Mouse (Mus musculus) midbrain, postnatal 0 days (tissue): ENCODE measurements around the gene Mapkapk2. TPM values are rescaled to one million over a fixed set of nuclear protein-coding genes. Genes with fewer than 3 reads are reported as not detected.

Experiments used
- ATAC-seq: fragments of 200-750 bp; cut with Nextera tagmentation; 2 replicates; pipeline ENCODE4 v1.8.0; 2017; ENCODE audit warnings: moderate number of reproducible peaks, mild to moderate bottlenecking, moderate TSS enrichment, moderate library complexity; ENCODE audit not compliant: low FRiP score
- DNase-seq: peaks from one replicate; pipeline ENCODE4 v3.0.0-alpha.2; 2015; ENCODE audit warnings: low spot score
- H3K27ac ChIP-seq: fragments of 300-500 bp; sonication (generic); 2 replicates; pipeline ENCODE4 v1.5.1; 2014; ENCODE audit warnings: low read depth, mild to moderate bottlenecking, low read length, mixed read lengths
- H3K27me3 ChIP-seq: fragments of 300-500 bp; sonication (generic); 2 replicates; pipeline ENCODE4 v1.6.1; 2014; ENCODE audit warnings: low read length, control low read depth, mixed read lengths; ENCODE audit not compliant: insufficient read depth
- H3K36me3 ChIP-seq: fragments of 300-500 bp; sonication (generic); 2 replicates; pipeline ENCODE4 v1.6.1; 2014; ENCODE audit warnings: low read length, control low read depth, mixed read lengths; ENCODE audit not compliant: insufficient read depth
- H3K4me1 ChIP-seq: fragments of 300-500 bp; sonication (generic); 2 replicates; pipeline ENCODE4 v1.6.1; 2014; ENCODE audit warnings: mild to moderate bottlenecking, control low read depth, antibody characterized with exemption, low read length, mixed read lengths; ENCODE audit not compliant: insufficient read depth
- H3K4me2 ChIP-seq: fragments of 300-500 bp; sonication (generic); 2 replicates; pipeline ENCODE4 v1.6.1; 2014; ENCODE audit warnings: low read depth, mild to moderate bottlenecking, low read length, mixed read lengths; ENCODE audit not compliant: poor library complexity, severe bottlenecking
- H3K4me3 ChIP-seq: fragments of 300-500 bp; sonication (generic); 2 replicates; pipeline ENCODE4 v1.5.1; 2014; ENCODE audit warnings: low read depth, mild to moderate bottlenecking, low read length, moderate library complexity
- H3K9ac ChIP-seq: fragments of 300-500 bp; sonication (generic); replicated peaks from 2 replicates; pipeline ENCODE4 v1.6.1; 2014; ENCODE audit warnings: mild to moderate bottlenecking, low read length, moderate library complexity, mixed read lengths; ENCODE audit not compliant: poor library complexity, severe bottlenecking
- H3K9me3 ChIP-seq: fragments of 300-500 bp; sonication (generic); 2 replicates; pipeline ENCODE4 v1.6.1; 2016; ENCODE audit warnings: low read length, control low read depth
- CTCF ChIP-seq: IDR thresholded peaks from 2 replicates; pipeline ENCODE4 v1.5.1; 2016; ENCODE audit warnings: antibody characterized with exemption, mild to moderate bottlenecking
- WGBS: fragments of 180-500 bp; shearing (Covaris S2); extraction: QIAGEN DNeasy Blood & Tissue Kit; methylation state at CpG from one replicate; pipeline ENCODE4 v1.1.7; 2014; 5-methylcytosine and 5-hydroxymethylcytosine counted together
- polyA plus RNA-seq: library from polyadenylated mRNA; unstranded; fragments of >200 nt; fragmentation: Nextera tagmentation; extraction: Ambion mirVana; gene quantifications from 2 replicates; pipeline ENCODE4 v1.2.1, GENCODE M21; 2015
- total RNA-seq: library from RNA; depleted of rRNA; stranded (reverse); fragments of >200 nt; gene quantifications from 2 replicates; pipeline ENCODE4 v1.2.3, GENCODE M21; 2014

The Mapkapk2 gene
- total and polyA plus RNA-seq, 2 experiments from 2014 or later, result 13.8 to 48.1 TPM

- Histone ChIP-seq H3K27ac (no peak overlapping the region), H3K9ac (no peak overlapping the region), H3K9me3 (no peaks in the 10 kb centered on the region), H3K4me1 (no peaks in the 10 kb centered on the region; the same call in 1 of the 2 replicates), H3K4me3 (no peak overlapping the region), H3K27me3 (no peaks in the 10 kb centered on the region), H3K4me2 (no peak overlapping the region), H3K36me3 (peaks cover 6% of the 10 kb centered on the region; the same call in 1 of the 2 replicates)
- ATAC-seq (no peak), DNase-seq (no peak)
- 93% methylated on average over 8 of the region's 8 CpGs for WGBS
- no peak for TF ChIP-seq CTCF
Measured at GRCm38 (mm10) chr1:131048946-131049345, 48.7 kb downstream of the Mapkapk2 start.

GRCm38 (mm10) chr1:131048121-131048863 is 49.3 kb downstream of the Mapkapk2 start:
- 0 out of 2 replicates have a peak, but pooled peaks cover 6% of the 10 kb centered on the region for H3K36me3 ChIP-seq
- H3K4me2 ChIP-seq, result no peak overlapping the region
- no peak for DNase-seq
- H3K9ac ChIP-seq, result no peak overlapping the region
- H3K4me1 ChIP-seq, result no peaks in the 10 kb centered on the region; the same call in 1 of the 2 replicates
- WGBS, result 90% methylated on average over 6 of the region's 6 CpGs
- no peak for ATAC-seq
- H3K27me3 ChIP-seq, result no peaks in the 10 kb centered on the region
- H3K4me3 ChIP-seq, result no peak overlapping the region
- no peak overlapping the region for H3K27ac ChIP-seq
- H3K9me3 ChIP-seq, result no peaks in the 10 kb centered on the region
- no peak for TF ChIP-seq CTCF

- no peak overlapping the region for H3K9ac ChIP-seq
- no peak overlapping the region for H3K27ac ChIP-seq
- no peaks in the 10 kb centered on the region for H3K4me1 ChIP-seq
- H3K4me3 ChIP-seq, result no peak overlapping the region
- H3K36me3 ChIP-seq, result no peaks in the 10 kb centered on the region
- H3K27me3 ChIP-seq, result no peaks in the 10 kb centered on the region
- no peaks in the 10 kb centered on the region for H3K9me3 ChIP-seq
- DNase-seq (no peak), ATAC-seq (no peak)
- no peak for TF ChIP-seq CTCF
- H3K4me2 ChIP-seq, result no peak overlapping the region
- WGBS, result 86% methylated on average over 10 of the region's 10 CpGs
Measured at GRCm38 (mm10) chr1:131046607-131047006, 51.0 kb downstream of the Mapkapk2 start.

- DNase-seq, result no peak
- no peak overlapping the region for H3K4me2 ChIP-seq
- H3K4me3 ChIP-seq, result no peak overlapping the region
- H3K9ac ChIP-seq, result no peak overlapping the region
- 87% methylated on average over 2 of the region's 2 CpGs for WGBS
- no peaks in the 10 kb centered on the region for H3K27me3 ChIP-seq
- no peak overlapping the region for H3K27ac ChIP-seq
- ATAC-seq, result no peak
- H3K9me3 ChIP-seq, result no peaks in the 10 kb centered on the region
- H3K4me1 ChIP-seq, result no peaks in the 10 kb centered on the region
- TF ChIP-seq CTCF, result no peak
- no peaks in the 10 kb centered on the region for H3K36me3 ChIP-seq
Measured at GRCm38 (mm10) chr1:131045723-131046355, 51.8 kb downstream of the Mapkapk2 start.

GRCm38 (mm10) chr1:131043636-131044035 is 54.0 kb downstream of the Mapkapk2 start:
- TF ChIP-seq CTCF, result no peak
- Histone ChIP-seq H3K4me1 (no peaks in the 10 kb centered on the region), H3K9ac (no peak overlapping the region), H3K36me3 (no peaks in the 10 kb centered on the region), H3K27ac (no peak overlapping the region), H3K27me3 (no peaks in the 10 kb centered on the region), H3K4me2 (no peak overlapping the region), H3K4me3 (no peak overlapping the region), H3K9me3 (no peaks in the 10 kb centered on the region)
- DNase-seq (no peak), ATAC-seq (no peak)
- 90% methylated on average over 4 of the region's 4 CpGs for WGBS

GRCm38 (mm10) chr1:131042721-131043120 is 54.9 kb downstream of the Mapkapk2 start:
- no peaks in the 10 kb centered on the region for H3K27me3 ChIP-seq
- ATAC-seq, result no peak
- no peak overlapping the region for H3K4me2 ChIP-seq
- no peaks in the 10 kb centered on the region for H3K36me3 ChIP-seq
- no peaks in the 10 kb centered on the region for H3K4me1 ChIP-seq
- H3K9me3 ChIP-seq, result 0 out of 2 replicates have a peak, but pooled peaks cover under 1% of the 10 kb centered on the region
- no peak overlapping the region for H3K4me3 ChIP-seq
- no peak for TF ChIP-seq CTCF
- H3K9ac ChIP-seq, result no peak overlapping the region
- no peak overlapping the region for H3K27ac ChIP-seq
- WGBS, result 92% methylated on average over 3 of the region's 3 CpGs
- no peak for DNase-seq
